Mouse (Mus musculus) CH12.LX (cell line): ENCODE data around the gene Dnaja3.

Experiments
- CTCF ChIP-seq, 2 experiments: IDR thresholded peaks in 1 of 2; conservative IDR thresholded peaks in 1 of 2; 2 replicates each; pipeline ENCODE4 v1.5.1; 2011 to 2012; ENCODE audit warnings: low read depth in 2 of 2, low read length in 2 of 2, improper control_type of control experiment in 1 of 2, inconsistent platforms in 1 of 2, mild to moderate bottlenecking in 1 of 2, moderate library complexity in 1 of 2
- E2F4 ChIP-seq: IDR thresholded peaks from 2 replicates; pipeline ENCODE4 v1.6.1; 2011; ENCODE audit warnings: low read depth, low read length, improper control_type of control experiment; ENCODE audit not compliant: insufficient replicate concordance
- EP300 ChIP-seq: IDR thresholded peaks from 2 replicates; pipeline ENCODE4 v1.6.1; 2011; ENCODE audit warnings: low read length, improper control_type of control experiment
- JUN ChIP-seq: IDR thresholded peaks from 2 replicates; pipeline ENCODE4 v1.6.1; 2011; ENCODE audit warnings: low read depth, mild to moderate bottlenecking, low read length, improper control_type of control experiment, moderate library complexity; ENCODE audit not compliant: insufficient read depth
- MEF2A ChIP-seq: IDR thresholded peaks from 2 replicates; pipeline ENCODE4 v1.6.1; 2014; ENCODE audit warnings: low read depth, mild to moderate bottlenecking, inconsistent platforms, low read length, improper control_type of control experiment, borderline replicate concordance
- MYC ChIP-seq: IDR thresholded peaks from 2 replicates; pipeline ENCODE4 v1.6.1; 2011; ENCODE audit warnings: low read depth, mild to moderate bottlenecking, improper control_type of control experiment, low read length
- NELFE ChIP-seq: IDR thresholded peaks from 2 replicates; pipeline ENCODE4 v1.6.1; 2011; ENCODE audit warnings: low read depth, low read length, improper control_type of control experiment
- POLR2A ChIP-seq: IDR thresholded peaks from 2 replicates; pipeline ENCODE4 v1.6.1; 2011; ENCODE audit warnings: low read depth, mild to moderate bottlenecking, improper control_type of control experiment, low read length
- POLR2AphosphoS2 ChIP-seq: IDR thresholded peaks from 2 replicates; pipeline ENCODE4 v1.6.1; 2011; ENCODE audit warnings: low read depth, low read length, improper control_type of control experiment
- TBP ChIP-seq: conservative IDR thresholded peaks from 2 replicates; pipeline ENCODE4 v1.6.1; 2011; ENCODE audit warnings: low read depth, low read length, improper control_type of control experiment
- TCF12 ChIP-seq: IDR thresholded peaks from 2 replicates; pipeline ENCODE4 v1.6.1; 2014; ENCODE audit warnings: low read depth, mild to moderate bottlenecking, inconsistent platforms, low read length, improper control_type of control experiment
- USF1 ChIP-seq: IDR thresholded peaks from 2 replicates; pipeline ENCODE4 v1.6.1; 2014; ENCODE audit warnings: low read depth, mild to moderate bottlenecking, inconsistent platforms, low read length, improper control_type of control experiment
- ZNF384 ChIP-seq: IDR thresholded peaks from 2 replicates; pipeline ENCODE4 v1.6.1; 2012; ENCODE audit warnings: low read depth, low read length, improper control_type of control experiment, inconsistent platforms

GRCm38 (mm10) chr16:4596141-4596728 is 43.6 kb upstream of the Dnaja3 start:
- TF ChIP-seq POLR2A (no peak), NELFE (no peak), CTCF (conservative IDR thresholded peaks at IDR 0.05 in 1 of 2, IDR thresholded peaks at IDR 0.05 in 1 of 2; ENCODE audit: low read depth in 2 of 2, low read length in 2 of 2) (no peak), TCF12 (no peak), EP300 (no peak), TBP (no peak), USF1 (no peak), ZNF384 (no peak), JUN (no peak), POLR2AphosphoS2 (no peak), E2F4 (no peak), MYC (no peak), MEF2A (no peak)
